Mouse (Mus musculus) brown adipose tissue, adult 24 weeks (tissue): Measurements from ENCODE around the gene Shroom3. TPM values are rescaled to one million over a fixed set of nuclear protein-coding genes. Genes with fewer than 3 reads are reported as not detected.

ENCODE experiments used
- H3K27ac ChIP-seq: fragments of 200-500 bp; replicated peaks from 2 replicates; pipeline ENCODE4 v1.5.1; 2012; ENCODE audit warnings: low read depth, mild to moderate bottlenecking, low read length
- H3K4me1 ChIP-seq: fragments of 200-500 bp; 2 replicates; pipeline ENCODE4 v1.6.1; 2012; ENCODE audit warnings: low read length, mixed read lengths; ENCODE audit not compliant: control insufficient read depth, insufficient read depth, insufficient read length
- H3K4me3 ChIP-seq: fragments of 200-500 bp; 2 replicates; pipeline ENCODE4 v1.5.1; 2012; ENCODE audit warnings: low read depth, mild to moderate bottlenecking, low read length, moderate library complexity; ENCODE audit not compliant: insufficient read depth
- polyA plus RNA-seq: library from polyadenylated mRNA; stranded (reverse); fragments of >200 nt; gene quantifications from 2 replicates; pipeline ENCODE4 v1.2.4, GENCODE M21; 2012; ENCODE audit not compliant: missing spikeins, insufficient read depth, insufficient read length

Gene Shroom3
- polyA plus RNA-seq, 1 experiment, result 0.59 TPM

DNA sequence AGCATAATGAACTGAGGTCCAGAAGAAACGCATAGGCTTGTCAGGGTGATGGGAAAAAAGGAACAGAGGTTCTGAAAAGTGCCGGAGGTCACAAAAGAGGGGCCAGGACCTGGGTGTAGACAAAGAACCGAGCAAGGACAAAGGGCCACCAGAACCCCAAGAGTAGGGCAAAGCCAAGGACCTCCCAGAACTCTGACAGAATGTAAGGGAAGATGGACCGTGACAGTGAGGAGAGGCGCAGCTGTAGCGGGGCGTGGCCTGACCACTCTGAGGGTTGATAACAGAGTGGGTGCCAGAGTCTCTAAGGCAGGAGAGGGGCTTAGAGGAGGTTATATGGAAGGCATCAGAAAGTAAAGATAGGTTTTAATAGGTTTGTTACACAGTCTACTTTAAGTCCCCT lies 77.3 kb downstream of the Shroom3 start:
- H3K27ac ChIP-seq, result no peak overlapping the region
- H3K4me3 ChIP-seq, result no peak overlapping the region
- H3K4me1 ChIP-seq, result no peaks in the 10 kb centered on the region

DNA sequence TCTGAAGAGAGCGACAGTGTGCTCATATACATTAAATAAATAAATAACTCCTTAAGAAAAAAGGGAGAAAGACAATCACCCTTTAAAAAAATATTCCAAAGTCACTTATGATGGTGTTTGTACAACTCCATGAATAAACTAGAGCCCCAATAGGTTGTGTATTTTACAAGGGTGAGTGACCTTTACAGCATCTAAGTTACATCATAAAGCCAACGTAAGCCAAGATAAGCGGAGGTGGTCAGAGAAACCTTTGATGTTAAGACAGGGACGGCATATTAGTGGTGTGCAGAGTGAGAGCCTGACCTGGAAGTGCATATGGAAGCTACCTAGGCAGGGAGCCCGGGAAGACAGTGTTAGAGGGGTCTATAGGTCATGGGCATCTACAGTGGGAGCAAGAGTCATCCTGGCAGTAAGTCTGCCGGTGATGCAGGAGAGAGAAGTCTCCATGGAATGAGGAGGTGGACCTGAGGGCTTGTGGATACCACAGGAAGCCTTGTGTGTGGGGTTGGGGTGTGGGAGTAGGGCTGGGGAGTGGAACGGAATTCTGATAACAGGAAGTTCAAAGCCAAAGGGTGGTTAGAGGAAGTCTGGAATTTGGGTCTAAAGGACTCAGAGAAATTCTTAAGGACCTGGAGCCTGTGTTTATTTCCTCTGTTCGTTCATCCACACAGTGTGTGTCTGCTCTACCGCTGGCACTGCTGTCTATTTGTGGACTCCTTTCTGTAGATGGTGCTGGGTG lies 78.5 kb downstream of the Shroom3 start:
- H3K4me3 ChIP-seq, result no peak overlapping the region
- no peaks in the 10 kb centered on the region for H3K4me1 ChIP-seq
- no peak overlapping the region for H3K27ac ChIP-seq

DNA sequence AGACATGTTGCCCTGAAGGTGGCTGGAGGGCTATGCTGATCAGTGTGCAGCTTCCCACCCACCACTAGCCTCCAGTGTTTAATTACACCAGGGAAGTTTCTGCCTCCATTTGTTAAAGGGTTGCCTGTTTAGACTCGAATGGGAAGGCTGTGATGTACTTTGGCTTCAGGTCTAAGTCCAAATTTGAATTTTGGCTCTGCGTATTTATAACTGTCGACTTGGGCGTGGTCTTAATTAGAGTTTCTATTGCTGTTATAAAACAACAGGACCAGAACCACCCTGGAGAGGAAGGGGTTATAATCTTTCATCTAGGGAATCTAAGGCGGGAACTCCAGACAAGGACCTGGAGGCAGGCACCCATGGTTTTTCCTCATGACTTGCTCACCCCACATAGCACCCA lies 79.2 kb downstream of the Shroom3 start:
- Histone ChIP-seq H3K27ac (no peak overlapping the region), H3K4me3 (no peak overlapping the region), H3K4me1 (no peaks in the 10 kb centered on the region)

DNA sequence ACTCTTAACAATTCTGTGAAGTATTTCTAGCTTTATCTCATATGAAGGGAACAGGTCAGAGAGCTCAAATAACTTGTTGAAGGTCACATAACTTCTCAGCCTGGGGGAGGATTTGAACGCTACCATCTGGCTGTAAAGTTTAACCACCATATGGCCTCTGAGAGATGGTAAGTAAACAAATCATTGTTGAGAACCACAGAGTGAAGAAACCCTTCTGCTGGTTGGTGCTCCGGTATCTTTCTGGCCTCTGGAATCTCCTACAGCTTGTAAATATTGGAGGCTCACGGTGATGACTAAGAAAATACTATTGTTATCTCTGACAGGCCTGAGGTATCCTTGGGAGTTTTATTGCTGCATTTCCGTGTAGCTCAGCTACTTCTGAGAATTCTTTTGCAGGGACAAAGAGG lies 80.3 kb downstream of the Shroom3 start:
- Histone ChIP-seq H3K4me1 (no peaks in the 10 kb centered on the region), H3K4me3 (no peak overlapping the region), H3K27ac (no peak overlapping the region)

GRCm38 (mm10) chr5:92766301-92766700 lies 83.1 kb downstream of the Shroom3 start:
- H3K27ac ChIP-seq, result no peak overlapping the region
- no peak overlapping the region for H3K4me3 ChIP-seq
- no peaks in the 10 kb centered on the region for H3K4me1 ChIP-seq

GRCm38 (mm10) chr5:92767194-92767777 lies 84.1 kb downstream of the Shroom3 start:
- Histone ChIP-seq H3K4me3 (no peak overlapping the region), H3K4me1 (no peaks in the 10 kb centered on the region), H3K27ac (no peak overlapping the region)

GRCm38 (mm10) chr5:92767857-92768291 lies 84.6 kb downstream of the Shroom3 start:
- Histone ChIP-seq H3K27ac (no peak overlapping the region), H3K4me1 (no peaks in the 10 kb centered on the region), H3K4me3 (no peak overlapping the region)

GRCm38 (mm10) chr5:92773821-92774220 lies 90.6 kb downstream of the Shroom3 start:
- no peak overlapping the region for H3K4me3 ChIP-seq
- no peaks in the 10 kb centered on the region for H3K4me1 ChIP-seq
- H3K27ac ChIP-seq, result no peak overlapping the region

DNA sequence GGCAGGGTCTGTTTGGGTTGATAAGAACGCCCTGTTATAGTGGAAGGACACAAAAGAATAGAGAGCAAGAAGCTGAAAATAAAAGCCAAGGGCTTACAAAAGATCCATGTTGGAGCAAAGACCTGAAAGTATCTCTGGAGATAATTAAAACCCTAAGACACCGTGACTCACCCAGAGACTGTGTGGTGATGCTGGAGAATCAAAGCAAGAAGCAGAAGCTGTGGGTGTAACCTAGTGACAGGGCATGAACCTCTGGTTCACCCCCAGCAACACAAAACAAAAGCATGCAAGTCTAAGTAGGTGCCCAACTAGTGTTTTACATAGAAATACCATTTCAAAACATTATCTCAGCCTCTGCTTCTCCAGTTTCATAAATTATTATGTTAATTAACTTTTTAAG lies 91.2 kb downstream of the Shroom3 start:
- no peak overlapping the region for H3K27ac ChIP-seq

GRCm38 (mm10) chr5:92774893-92775292 lies 91.7 kb downstream of the Shroom3 start:
- no peak overlapping the region for H3K4me3 ChIP-seq
- no peaks in the 10 kb centered on the region for H3K4me1 ChIP-seq
- H3K27ac ChIP-seq, result no peak overlapping the region

More for the DNA sequence above, 91.2 kb downstream of the Shroom3 start:
- no peaks in the 10 kb centered on the region for H3K4me1 ChIP-seq
- H3K4me3 ChIP-seq, result no peak overlapping the region

DNA sequence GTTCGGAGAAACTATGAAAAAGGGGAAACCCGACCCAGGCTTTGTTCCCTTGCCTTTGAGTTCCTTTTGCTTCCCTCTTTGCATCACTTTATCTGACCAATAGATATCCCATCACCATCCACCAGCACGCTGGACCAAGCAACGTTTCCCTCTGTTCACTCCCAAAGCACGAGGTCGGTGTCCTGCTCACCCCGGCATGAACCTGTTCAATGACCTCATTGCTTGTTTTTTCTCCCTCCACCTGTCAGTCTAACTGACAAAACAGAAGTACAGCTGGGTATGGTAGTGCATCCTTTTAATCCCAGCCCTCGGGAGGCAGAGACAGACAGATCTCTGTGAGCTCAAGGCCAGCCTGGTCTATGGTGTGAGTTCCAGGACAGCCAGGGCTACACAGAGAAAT lies 95.2 kb downstream of the Shroom3 start:
- H3K27ac ChIP-seq, result no peak overlapping the region
- no peaks in the 10 kb centered on the region for H3K4me1 ChIP-seq

GRCm38 (mm10) chr5:92781082-92781481 lies 97.8 kb downstream of the Shroom3 start:
- Histone ChIP-seq H3K27ac (no peak overlapping the region), H3K4me3 (no peak overlapping the region), H3K4me1 (no peaks in the 10 kb centered on the region)

More for the DNA sequence above, 95.2 kb downstream of the Shroom3 start:
- no peak overlapping the region for H3K4me3 ChIP-seq

- H3K4me3 ChIP-seq, result no peak overlapping the region
- H3K4me1 ChIP-seq, result no peaks in the 10 kb centered on the region
- H3K27ac ChIP-seq, result no peak overlapping the region
Observed at GRCm38 (mm10) chr5:92784037-92784860, 101.0 kb downstream of the Shroom3 start.

DNA sequence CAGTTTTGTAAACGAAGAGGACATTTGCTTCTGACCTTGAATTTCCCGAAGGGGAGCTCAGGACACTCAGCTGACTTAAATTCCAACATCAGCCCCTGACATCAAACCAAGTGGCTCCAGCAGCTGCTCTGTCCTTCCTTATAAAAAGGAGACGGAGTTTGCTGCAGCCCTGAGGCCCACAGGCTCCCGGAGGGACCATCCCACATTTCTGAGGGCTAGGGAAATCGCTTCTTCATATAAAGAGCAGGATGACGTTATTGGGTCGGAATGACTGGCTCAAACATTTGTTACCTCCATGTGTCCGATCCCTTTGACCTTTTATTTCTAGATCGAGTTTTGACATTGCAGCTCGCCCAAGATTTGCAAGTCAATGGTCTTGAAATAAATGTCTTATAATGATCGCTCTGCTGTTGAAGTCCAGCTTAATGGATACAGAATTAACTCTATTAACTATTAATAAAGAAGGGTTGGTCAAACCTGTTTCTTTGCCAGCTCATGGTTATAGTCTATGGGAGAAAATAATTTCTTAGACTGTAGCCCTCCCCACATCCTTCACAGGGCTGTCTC lies 102.7 kb downstream of the Shroom3 start:
- H3K4me1 ChIP-seq, result no peaks in the 10 kb centered on the region
- no peak overlapping the region for H3K4me3 ChIP-seq
- H3K27ac ChIP-seq, result no peak overlapping the region

DNA sequence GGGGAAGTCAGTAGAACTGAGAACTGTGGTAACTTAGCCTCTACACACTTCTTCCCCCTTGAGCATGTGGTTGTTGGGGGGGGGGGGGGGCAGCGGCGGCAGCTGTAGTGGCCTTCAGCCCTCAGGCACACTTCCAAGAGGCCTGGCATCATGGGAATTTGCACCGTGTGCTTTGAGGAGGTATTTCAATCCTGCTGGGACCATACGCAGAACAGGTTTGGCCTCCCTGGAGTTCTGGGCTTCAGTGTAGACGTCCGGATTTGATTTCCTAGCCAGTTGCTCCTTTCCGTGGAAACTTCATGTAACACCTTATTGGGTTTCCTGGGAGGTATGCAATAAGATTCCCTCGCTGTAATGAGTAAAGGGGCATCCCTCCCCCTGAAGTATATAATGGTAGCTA lies 105.8 kb downstream of the Shroom3 start:
- H3K4me1 ChIP-seq, result no peaks in the 10 kb centered on the region
- no peak overlapping the region for H3K4me3 ChIP-seq
- H3K27ac ChIP-seq, result no peak overlapping the region
